ENCODE assay signal across 8 mouse cellular contexts in genomic region chr19:7017541-7018457, GRCm38 (mm10). TPM values are rescaled to one million over a fixed set of nuclear protein-coding genes. Genes with fewer than 3 reads are reported as not detected.
DNase-seq lines count a peak whose midpoint lies in the region; ATAC-seq lines count a peak whose summit lies in the region.

No protein-coding gene starts in this region.

- H3K27me3 ChIP-seq in intestine, embryonic 16.5 days (replicated peaks; ENCODE audit: control insufficient read depth, insufficient read depth, low read length): no peaks in the 10 kb centered on the region

- 0 out of 2 replicates have a peak overlapping the region, but pooled peaks have one; percentile 27 for H3K9ac ChIP-seq in intestine, embryonic 16.5 days (ENCODE audit: low read depth, low read length)

- no peaks in the 10 kb centered on the region for H3K9me3 ChIP-seq in intestine, embryonic 16.5 days (ENCODE audit: control insufficient read depth, low read length)

- peaks cover 14% of the 10 kb centered on the region for H3K36me3 ChIP-seq in intestine, embryonic 16.5 days (ENCODE audit: control insufficient read depth, insufficient read depth, low read length)

- H3K4me1 ChIP-seq in intestine, embryonic 16.5 days (ENCODE audit: control insufficient read depth, insufficient read depth, low read length): no peaks in the 10 kb centered on the region; the same call in 1 of the 2 replicates

- 0 out of 2 replicates have a peak, but pooled peaks have one; percentile 24 for ATAC-seq in intestine, embryonic 16.5 days

- no peak overlapping the region for H3K4me3 ChIP-seq in intestine, embryonic 16.5 days (ENCODE audit: low read length)

- no peak overlapping the region for H3K4me2 ChIP-seq in intestine, embryonic 16.5 days (ENCODE audit: low read depth, low read length)

- 78% methylated on average over 12 of the region's 12 CpGs for WGBS in intestine, embryonic 16.5 days

- peak; percentile 63 to 72 for DNase-seq in B cell, adult 2 months
- peak; percentile 70 for DNase-seq in T-cell, adult 2 months (ENCODE audit: low spot score)
- DNase-seq in natural killer cell, adult 2 months (ENCODE audit: low spot score in 2 of 2): peak; percentile 61 to 63
- no peak for DNase-seq in testis, postnatal 14 days (ENCODE audit: low spot score)
- no peak for DNase-seq in frontal cortex, adult 2 months (ENCODE audit: extremely low spot score in 1 of 2, low spot score in 1 of 2)
- DNase-seq in kidney, postnatal 4 days: no peak
- no peak for DNase-seq in layer of hippocampus, postnatal 36 days

- no peak overlapping the region for H3K27ac ChIP-seq in intestine, embryonic 16.5 days (ENCODE audit: low read length)

RNA-seq across cellular contexts. Expression of gene Fermt3, which starts 1.5 kb away (rescaled TPM):
- 13.0 and 14.4 TPM in 2 replicates for polyA plus RNA-seq in intestine, embryonic 16.5 days (2015; fragmentation: Nextera tagmentation; extraction: Ambion mirVana)
- polyA plus RNA-seq in frontal cortex, adult 2 months (2012; rRNA removed): 5.1 and 5.5 TPM in 2 replicates
- total RNA-seq in layer of hippocampus, postnatal 36 days (2021): 1 to 10 TPM; 3.9 to 5.0 TPM

RNA-seq across cellular contexts. Expression of gene Trpt1, which starts 21.9 kb away (rescaled TPM):
- 8.9 and 9.5 TPM in 2 replicates for polyA plus RNA-seq in intestine, embryonic 16.5 days (2015; fragmentation: Nextera tagmentation; extraction: Ambion mirVana)
- 24.7 and 25.4 TPM in 2 replicates for polyA plus RNA-seq in frontal cortex, adult 2 months (2012; rRNA removed)
- 10 to 100 TPM; 13.1 to 17.8 TPM for total RNA-seq in layer of hippocampus, postnatal 36 days (2021)

RNA-seq across cellular contexts. Expression of gene Nudt22, which starts 21.9 kb away (rescaled TPM):
- 33.0 and 40.2 TPM in 2 replicates for polyA plus RNA-seq in intestine, embryonic 16.5 days (2015; fragmentation: Nextera tagmentation; extraction: Ambion mirVana)
- polyA plus RNA-seq in frontal cortex, adult 2 months (2012; rRNA removed): 12.5 and 12.9 TPM in 2 replicates
- total RNA-seq in layer of hippocampus, postnatal 36 days (2021): 10 to 100 TPM; 13.8 to 14.3 TPM

RNA-seq across cellular contexts. Expression of gene Stip1, which starts 22.0 kb away (rescaled TPM):
- 194 and 208 TPM in 2 replicates for polyA plus RNA-seq in intestine, embryonic 16.5 days (2015; fragmentation: Nextera tagmentation; extraction: Ambion mirVana)
- polyA plus RNA-seq in frontal cortex, adult 2 months (2012; rRNA removed): 141 and 148 TPM in 2 replicates
- 100 to 1,000 TPM; 216 to 229 TPM for total RNA-seq in layer of hippocampus, postnatal 36 days (2021)

RNA-seq across cellular contexts. Expression of gene Dnajc4, which starts 25.4 kb away (rescaled TPM):
- polyA plus RNA-seq in intestine, embryonic 16.5 days (2015; fragmentation: Nextera tagmentation; extraction: Ambion mirVana): 26.9 and 29.5 TPM in 2 replicates
- polyA plus RNA-seq in frontal cortex, adult 2 months (2012; rRNA removed): 36.7 and 39.6 TPM in 2 replicates
- total RNA-seq in layer of hippocampus, postnatal 36 days (2021): 10 to 100 TPM; 21.9 to 22.9 TPM

Comparison
In these comparisons a context has a peak if more than half of its experiments do, and no peak if none do; other contexts are left out.
1. DNase-seq: peak in B cell, adult 2 months (2 of 2), T-cell, adult 2 months (single experiment) and natural killer cell, adult 2 months (2 of 2); none in testis, postnatal 14 days (single experiment), frontal cortex, adult 2 months (0 of 2), kidney, postnatal 4 days (0 of 2) and layer of hippocampus, postnatal 36 days (0 of 2).